Mouse (Mus musculus): ENCODE data around the gene Abcb10. TPM values are rescaled to one million over a fixed set of nuclear protein-coding genes. Genes with fewer than 3 reads are reported as not detected.

Abcb10 gene
- polyA plus RNA-seq, 1 experiment from 2014 or later, result 20.3 TPM

GRCm38 (mm10) chr8:123925671-123926070, 57.3 kb downstream of the Abcb10 start:
- H3K27ac ChIP-seq, result no peak overlapping the region
- no peak for DNase-seq (ENCODE audit: low spot score)
- no peaks in the 10 kb centered on the region for H3K4me1 ChIP-seq
- 98% methylated on average over 3 of the region's 3 CpGs for WGBS
- H3K4me3 ChIP-seq, result no peak overlapping the region
- H3K9me3 ChIP-seq (replicated peaks), result no peaks in the 10 kb centered on the region
- H3K36me3 ChIP-seq, result peaks cover 95% of the 10 kb centered on the region
- H3K27me3 ChIP-seq (ENCODE audit: low read depth, poor library complexity, severe bottlenecking), result no peaks in the 10 kb centered on the region

GRCm38 (mm10) chr8:123924719-123925118, 58.2 kb downstream of the Abcb10 start:
- no peak overlapping the region for H3K27ac ChIP-seq
- 21% methylated on average over 2 of the region's 2 CpGs for WGBS
- H3K9me3 ChIP-seq (replicated peaks), result no peaks in the 10 kb centered on the region
- no peaks in the 10 kb centered on the region for H3K27me3 ChIP-seq (ENCODE audit: low read depth, poor library complexity, severe bottlenecking)
- H3K4me3 ChIP-seq, result no peak overlapping the region
- peaks cover 95% of the 10 kb centered on the region for H3K36me3 ChIP-seq
- H3K4me1 ChIP-seq, result no peaks in the 10 kb centered on the region
- peak; percentile 77 for DNase-seq (ENCODE audit: low spot score)

GRCm38 (mm10) chr8:123914635-123915034, 68.3 kb downstream of the Abcb10 start:
- Histone ChIP-seq H3K36me3 (peaks cover 100% of the 10 kb centered on the region), H3K4me1 (no peaks in the 10 kb centered on the region), H3K4me3 (no peak overlapping the region), H3K27ac (no peak overlapping the region), H3K27me3 (ENCODE audit: low read depth, poor library complexity, severe bottlenecking) (no peaks in the 10 kb centered on the region), H3K9me3 (replicated peaks) (no peaks in the 10 kb centered on the region)
- WGBS, result 95% methylated on average over 3 of the region's 3 CpGs
- no peak for DNase-seq (ENCODE audit: low spot score)

GRCm38 (mm10) chr8:123912265-123912664, 70.7 kb downstream of the Abcb10 start:
- H3K4me3 ChIP-seq, result no peak overlapping the region
- peaks cover 100% of the 10 kb centered on the region for H3K36me3 ChIP-seq
- no peaks in the 10 kb centered on the region for H3K9me3 ChIP-seq (replicated peaks)
- no peaks in the 10 kb centered on the region for H3K27me3 ChIP-seq (ENCODE audit: low read depth, poor library complexity, severe bottlenecking)
- H3K27ac ChIP-seq, result no peak overlapping the region
- H3K4me1 ChIP-seq, result no peaks in the 10 kb centered on the region
- no peak for DNase-seq (ENCODE audit: low spot score)
- 96% methylated on average over 4 of the region's 4 CpGs for WGBS

GRCm38 (mm10) chr8:123907604-123908003, 75.3 kb downstream of the Abcb10 start:
- 95% methylated on average over 6 of the region's 6 CpGs for WGBS
- no peak overlapping the region for H3K27ac ChIP-seq
- no peak overlapping the region for H3K4me3 ChIP-seq

GRCm38 (mm10) chr8:123902653-123903052, 80.3 kb downstream of the Abcb10 start:
- Histone ChIP-seq H3K27ac (no peak overlapping the region), H3K27me3 (ENCODE audit: low read depth, poor library complexity, severe bottlenecking) (no peaks in the 10 kb centered on the region), H3K4me1 (no peaks in the 10 kb centered on the region), H3K36me3 (peaks cover 97% of the 10 kb centered on the region), H3K4me3 (no peak overlapping the region), H3K9me3 (replicated peaks) (no peaks in the 10 kb centered on the region)
- WGBS, result 93% methylated on average over 7 of the region's 7 CpGs
- DNase-seq (ENCODE audit: low spot score), result no peak

More at GRCm38 (mm10) chr8:123907604-123908003, 75.3 kb downstream of the Abcb10 start:
- DNase-seq (ENCODE audit: low spot score), result no peak
- Histone ChIP-seq H3K36me3 (peaks cover 100% of the 10 kb centered on the region), H3K27me3 (ENCODE audit: low read depth, poor library complexity, severe bottlenecking) (no peaks in the 10 kb centered on the region), H3K4me1 (no peaks in the 10 kb centered on the region), H3K9me3 (replicated peaks) (no peaks in the 10 kb centered on the region)

MicroRNAs encoded within 50 kb of the gene (microRNA counts, 519-probe panel; counts per million panel counts)
- 684 counts per million, percentile 72 among the panel's probes with 10 or more counts for microRNA mmu-miR-1967

Small RNA genes lying within 50 kb of the gene (microRNA-seq; reads per million reads assigned to microRNA genes)
- gene Mir1967, result not detected

Other genes with a start within 250 kb of the Abcb10 start
- gene Rab4a, start 177.1 kb downstream of the Abcb10 start, polyA plus RNA-seq (2016; fragmentation: Nextera tagmentation; extraction: Ambion mirVana), result 58.2 and 61.8 TPM in 2 replicates
- gene Ccsap, start 122.9 kb downstream of the Abcb10 start, polyA plus RNA-seq (2016; fragmentation: Nextera tagmentation; extraction: Ambion mirVana), result 6.0 and 6.1 TPM in 2 replicates
- gene Acta1, start 88.4 kb downstream of the Abcb10 start, polyA plus RNA-seq (2016; fragmentation: Nextera tagmentation; extraction: Ambion mirVana), result 1.6 and 1.8 TPM in 2 replicates
- 60.4 and 61.9 TPM in 2 replicates for gene Nup133, start 33.9 kb downstream of the Abcb10 start, polyA plus RNA-seq (2016; fragmentation: Nextera tagmentation; extraction: Ambion mirVana)
- gene Taf5l, start 38.3 kb upstream of the Abcb10 start, polyA plus RNA-seq (2016; fragmentation: Nextera tagmentation; extraction: Ambion mirVana), result 49.7 and 52.8 TPM in 2 replicates
- 8.4 and 8.9 TPM in 2 replicates for gene Urb2, start 38.4 kb upstream of the Abcb10 start, polyA plus RNA-seq (2016; fragmentation: Nextera tagmentation; extraction: Ambion mirVana)
- gene Galnt2, start 248.3 kb upstream of the Abcb10 start, polyA plus RNA-seq (2016; fragmentation: Nextera tagmentation; extraction: Ambion mirVana), result 35.0 and 43.7 TPM in 2 replicates